Mouse (Mus musculus) heart, adult 2 months (tissue): ENCODE data around the gene Gng10.

Experiments
- EP300 ChIP-seq: fragments of 200-500 bp; IDR thresholded peaks from 2 replicates; pipeline ENCODE4 v1.6.1; 2011; ENCODE audit warnings: low read depth, low read length, control low read depth; ENCODE audit not compliant: insufficient read depth
- POLR2A ChIP-seq: fragments of 200-500 bp; IDR thresholded peaks from 2 replicates; pipeline ENCODE4 v1.6.1; 2011; ENCODE audit warnings: mild to moderate bottlenecking, low read depth, low read length, control low read depth; ENCODE audit not compliant: insufficient read depth

GRCm38 (mm10) chr4:59007974-59008373 lies 26.9 kb upstream of the Gng10 start:
- TF ChIP-seq POLR2A, result no peak
- TF ChIP-seq EP300, result no peak
